Mouse (Mus musculus) urinary bladder, postnatal 14 days (tissue): ENCODE results near the gene Foxl1.

ENCODE experiments used
- DNase-seq: peaks from one replicate; pipeline ENCODE4 v3.0.0; 2021; ENCODE audit warnings: low spot score

The Foxl1 gene

DNA sequence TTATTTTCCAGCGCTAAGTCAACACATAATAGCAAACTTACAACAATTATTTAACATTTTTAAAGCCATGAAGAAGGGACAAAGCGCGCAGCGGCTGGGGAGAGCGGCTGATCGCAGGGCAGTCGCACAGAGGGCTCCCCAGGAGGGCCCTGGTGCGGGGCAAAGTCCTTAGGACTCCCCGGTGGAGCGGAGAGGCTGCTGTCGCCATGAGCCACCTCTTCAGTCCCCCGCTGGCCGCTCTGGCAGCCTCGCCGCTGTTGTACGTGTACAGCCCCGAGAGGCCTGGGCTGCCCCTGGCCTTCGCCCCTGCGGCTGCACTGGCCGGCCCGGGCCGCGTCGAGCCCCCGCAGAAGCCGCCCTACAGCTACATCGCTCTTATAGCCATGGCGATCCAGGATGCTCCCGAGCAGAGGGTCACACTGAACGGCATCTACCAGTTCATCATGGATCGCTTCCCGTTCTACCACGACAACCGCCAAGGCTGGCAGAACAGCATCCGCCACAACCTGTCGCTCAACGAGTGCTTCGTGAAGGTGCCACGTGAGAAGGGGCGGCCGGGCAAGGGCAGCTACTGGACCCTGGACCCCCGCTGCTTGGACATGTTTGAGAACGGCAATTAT is at the start of gene Foxl1:
Foxl1 (plus strand) TSS at position 185 of the 620 bp plus-strand sequence.
- no peak for DNase-seq

DNA sequence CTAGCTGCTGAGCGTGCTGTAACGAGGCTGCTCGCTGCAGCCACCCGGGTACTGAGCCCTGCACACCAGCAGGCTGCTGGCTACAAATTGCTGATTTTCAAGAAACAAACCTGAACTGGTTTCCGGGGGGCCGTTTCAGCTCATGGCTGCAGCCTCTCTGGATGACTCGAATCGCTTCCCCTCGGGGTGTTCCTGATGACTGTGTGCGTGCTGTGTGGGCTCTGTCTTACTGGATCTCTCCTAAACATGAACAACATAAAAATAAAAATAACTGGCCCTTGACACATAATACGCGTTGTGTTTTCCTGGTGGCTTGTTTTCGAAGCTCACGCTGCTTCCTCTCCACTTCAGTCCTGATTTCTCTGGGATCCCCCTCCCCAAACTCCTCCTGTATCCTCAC is 49.0 kb upstream of the Foxl1 start:
- no peak for DNase-seq

- DNase-seq, result no peak
These were observed 48.5 kb upstream of the Foxl1 start for GRCm38 (mm10) chr8:121079201-121079600.

DNA sequence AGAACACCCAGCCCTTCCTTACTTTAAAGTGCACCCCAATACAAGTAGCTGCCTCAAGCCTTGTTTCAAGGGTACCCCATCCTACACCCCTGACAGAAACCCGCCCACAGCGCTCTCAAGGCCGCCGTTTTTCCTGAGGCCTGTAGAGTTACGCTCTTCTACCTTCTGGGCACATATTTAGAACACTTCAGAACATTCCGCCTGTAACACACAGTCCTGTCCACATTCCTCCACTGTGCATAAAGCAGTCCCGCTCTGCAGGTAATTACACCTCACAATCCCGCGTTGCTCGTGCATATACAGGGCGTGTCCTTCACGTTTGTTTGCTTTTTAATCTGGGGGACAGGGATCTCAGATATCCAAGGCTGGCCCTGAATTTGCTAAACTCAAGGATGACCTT is 47.8 kb upstream of the Foxl1 start:
- DNase-seq, result no peak

GRCm38 (mm10) chr8:121080361-121081090 is 47.2 kb upstream of the Foxl1 start:
- DNase-seq, result no peak

- no peak for DNase-seq
These were observed 46.3 kb upstream of the Foxl1 start for GRCm38 (mm10) chr8:121081398-121081797.

GRCm38 (mm10) chr8:121082218-121083092 is 45.3 kb upstream of the Foxl1 start:
- DNase-seq, result no peak

DNA sequence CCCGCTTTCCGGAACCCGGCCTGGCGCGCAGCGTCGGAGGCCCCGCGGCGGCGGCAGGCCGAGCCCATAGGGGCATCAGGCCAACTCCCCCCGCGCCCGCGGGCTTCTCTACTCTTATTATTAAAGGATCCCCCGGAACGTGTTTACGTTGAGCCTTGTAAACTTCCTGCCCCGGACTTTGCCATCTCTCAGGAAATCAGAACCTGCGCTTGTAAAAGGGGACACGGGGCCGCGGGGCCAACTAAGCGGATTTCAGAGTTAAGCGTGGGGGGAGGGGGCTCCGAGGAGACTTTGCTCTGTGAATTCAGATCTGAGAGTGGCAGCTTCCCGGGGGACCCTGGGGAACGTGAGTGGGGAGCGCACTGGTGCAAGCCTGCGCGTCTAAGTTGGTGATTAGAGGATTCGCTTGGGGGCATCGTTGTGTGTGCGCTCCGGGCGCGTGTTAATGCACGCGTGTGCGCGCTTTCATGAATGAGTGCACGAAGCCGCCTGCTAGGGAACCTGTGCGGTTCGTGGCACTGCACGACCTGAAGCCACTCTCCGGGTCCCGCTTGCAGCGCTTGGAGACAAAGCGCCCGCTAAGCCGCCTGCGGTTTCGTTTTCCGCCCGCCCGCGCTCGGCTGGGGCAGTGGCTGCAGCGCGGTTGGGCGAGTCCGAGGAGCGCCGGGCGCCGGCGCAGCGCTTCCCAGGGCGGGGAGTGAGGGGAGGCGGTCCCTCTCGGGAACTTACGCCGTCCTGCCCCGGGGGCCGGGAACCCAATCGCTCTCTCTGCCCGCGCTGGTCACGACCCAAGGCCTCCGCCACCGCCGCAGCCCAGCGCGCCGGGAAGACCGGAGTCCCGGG is 44.4 kb upstream of the Foxl1 start:
- DNase-seq, result peak; percentile 77

DNA sequence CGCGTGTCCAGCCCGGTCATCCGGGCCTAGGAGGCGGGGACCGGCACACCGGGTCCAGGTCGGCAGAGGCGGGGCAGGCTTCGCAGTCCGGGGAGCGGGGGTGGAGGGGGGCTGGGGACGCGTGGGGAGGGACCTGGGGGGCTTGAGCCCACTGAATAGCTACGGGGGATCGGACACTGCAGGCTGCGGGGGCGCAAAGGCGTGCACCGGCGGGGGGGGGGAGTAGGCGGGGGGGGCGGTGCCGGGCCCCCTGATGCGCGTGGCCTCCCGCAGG is 43.9 kb upstream of the Foxl1 start:
- DNase-seq, result no peak

GRCm38 (mm10) chr8:121084210-121084951 is 43.4 kb upstream of the Foxl1 start, which contains the start of gene Foxf1:
Foxf1 (plus strand) TSS chr8:121084386.
- peak; percentile 64 for DNase-seq

- no peak for DNase-seq
These were observed 42.7 kb upstream of the Foxl1 start for GRCm38 (mm10) chr8:121085011-121085410.

GRCm38 (mm10) chr8:121085561-121085960 is 42.2 kb upstream of the Foxl1 start:
- DNase-seq, result no peak

GRCm38 (mm10) chr8:121086004-121086900 is 41.5 kb upstream of the Foxl1 start:
- no peak for DNase-seq

DNA sequence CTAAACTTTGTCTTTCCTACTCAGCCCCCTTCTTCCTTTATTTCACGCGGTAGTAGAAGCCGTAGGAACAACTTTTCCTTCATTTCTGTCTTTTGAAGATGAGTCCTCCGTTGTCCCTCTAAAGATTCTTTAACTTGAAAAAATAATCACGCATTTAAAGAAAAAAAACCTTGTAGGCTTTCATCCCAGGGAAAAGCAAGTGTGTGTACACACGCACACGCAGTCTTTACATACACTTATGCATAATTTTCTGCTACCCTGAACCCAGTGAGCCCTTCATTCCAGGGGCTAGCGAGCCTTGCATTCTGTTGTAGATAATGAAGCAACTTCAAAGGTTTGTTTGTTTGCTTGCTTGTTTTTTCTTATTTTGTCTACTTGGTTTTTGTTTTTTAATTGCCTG is 39.5 kb upstream of the Foxl1 start:
- no peak for DNase-seq

DNA sequence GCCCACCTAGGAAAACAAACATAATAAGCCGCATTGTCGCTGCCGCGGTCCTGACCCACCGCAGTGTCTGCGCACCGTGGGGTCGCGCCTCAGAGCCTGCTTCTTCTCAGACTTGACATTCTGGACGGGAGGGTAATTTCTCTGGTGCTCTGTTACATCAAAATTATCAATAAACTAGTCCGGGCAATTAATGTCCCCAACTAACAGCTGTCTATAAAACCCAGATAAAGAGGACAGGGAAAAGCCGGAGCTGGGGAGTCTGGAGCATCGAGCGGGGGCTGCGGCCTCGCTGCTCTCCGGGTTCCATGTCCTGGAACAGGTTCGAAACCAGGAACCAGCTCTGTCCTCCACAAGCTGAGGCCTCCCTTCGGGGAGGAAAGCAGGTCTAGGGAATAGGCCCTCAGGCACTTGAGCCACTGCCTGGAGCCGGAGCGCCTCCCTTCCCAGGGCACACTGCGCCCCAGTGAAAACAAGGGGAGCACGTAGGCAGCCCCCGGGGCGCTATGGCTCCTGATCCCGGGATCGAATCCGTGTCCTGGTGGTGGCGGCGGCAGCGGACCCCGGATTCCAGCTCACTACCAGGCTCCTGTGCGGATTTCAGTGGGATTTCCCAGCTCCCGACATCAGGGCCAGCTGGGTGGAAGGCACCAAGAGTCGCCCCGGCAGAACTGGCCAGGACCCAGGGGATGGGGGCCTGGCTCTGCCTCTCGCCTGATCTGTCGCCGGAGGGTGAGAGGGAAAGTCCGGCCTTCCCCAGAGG is 38.7 kb upstream of the Foxl1 start:
- DNase-seq, result no peak

DNA sequence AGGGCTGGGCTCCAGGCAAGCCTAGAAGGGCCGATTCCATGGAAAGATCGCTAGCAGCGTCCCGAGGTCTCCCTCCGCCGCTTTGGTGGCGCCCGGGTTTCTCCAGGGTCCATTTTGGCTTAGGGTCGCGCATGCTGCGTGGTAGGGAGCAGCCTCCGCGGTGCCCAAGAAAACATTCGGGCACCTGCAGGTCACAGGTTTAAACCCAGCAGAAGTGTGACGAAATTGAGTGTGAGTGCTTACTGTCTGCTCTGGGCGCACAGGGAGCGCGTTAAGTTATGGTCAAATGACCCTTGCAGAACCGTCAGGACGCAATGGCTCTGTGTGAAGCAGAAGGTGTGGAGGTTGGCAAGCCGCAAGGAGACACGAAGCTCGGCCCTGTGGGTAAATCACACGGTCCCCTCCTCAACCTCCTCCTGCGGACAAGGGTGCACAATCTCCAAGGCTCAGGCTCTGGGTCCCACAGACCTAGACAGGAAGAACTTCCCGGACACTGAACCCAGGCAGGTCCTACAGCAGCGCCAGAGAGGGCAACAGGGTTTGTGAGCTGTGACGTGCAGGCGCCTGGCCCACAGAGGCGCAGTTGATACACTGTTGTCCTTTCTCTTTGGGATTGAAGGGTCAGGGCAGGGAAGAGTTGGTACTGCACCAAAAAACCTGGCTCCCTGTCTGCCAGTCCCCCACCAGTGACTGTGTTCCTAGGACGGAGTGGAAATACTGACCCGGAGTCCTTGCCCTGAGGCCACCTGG is 37.9 kb upstream of the Foxl1 start:
- DNase-seq, result no peak

DNA sequence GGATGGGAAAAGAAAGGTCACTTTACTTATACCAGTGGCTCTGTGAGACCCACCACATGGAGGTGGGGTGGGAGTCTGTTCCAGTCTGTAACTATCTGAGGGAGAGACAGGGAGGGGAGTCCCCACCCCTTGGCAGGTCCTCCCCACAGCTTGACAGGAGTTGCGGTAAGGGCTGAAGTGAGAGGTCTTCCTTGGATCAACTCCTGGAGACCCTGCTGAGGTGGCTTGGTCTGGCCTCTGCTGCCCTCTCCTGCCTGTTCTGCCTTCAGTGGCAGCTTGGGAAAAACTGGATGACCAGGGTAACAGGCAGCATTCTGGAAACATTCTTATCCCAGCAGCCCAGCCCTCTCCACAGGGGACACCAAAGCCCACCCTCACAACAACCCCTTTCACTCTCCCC is 37.0 kb upstream of the Foxl1 start:
- no peak for DNase-seq

GRCm38 (mm10) chr8:121092141-121092540 is 35.6 kb upstream of the Foxl1 start:
- DNase-seq, result no peak

DNA sequence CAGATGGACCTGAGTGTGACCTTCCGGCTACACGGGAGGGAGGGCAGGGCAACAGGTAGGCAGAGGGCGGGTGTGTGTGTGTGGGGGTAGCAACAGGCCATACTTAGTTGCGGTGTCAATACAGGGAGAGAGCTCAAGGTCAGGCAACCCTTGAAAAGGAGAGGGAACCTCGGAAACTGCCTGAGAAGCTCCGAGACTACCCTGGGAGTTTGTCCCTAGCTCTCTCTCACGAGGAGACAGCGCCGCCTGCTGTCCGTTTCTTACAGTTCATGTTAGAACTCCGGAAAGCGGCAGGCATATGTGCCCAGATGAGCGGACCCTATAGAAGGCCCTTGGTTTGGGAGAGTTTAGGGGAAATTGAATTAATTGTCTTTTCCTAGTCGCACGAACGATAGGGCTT is 35.1 kb upstream of the Foxl1 start:
- peak; percentile 88 for DNase-seq
